Mouse (Mus musculus): Measurements from ENCODE around the gene Zfp691.

GRCm38 (mm10) chr4:119173851-119174453, at the start of gene Zfp691:
- no peak for TF ChIP-seq CTCF (IDR thresholded peaks at IDR 0.05 in 2 of 3, conservative IDR thresholded peaks at IDR 0.05 in 1 of 3; ENCODE audit: control insufficient read depth in 1 of 3, insufficient read depth in 1 of 3, low read depth in 2 of 3, low read length in 3 of 3, poor library complexity in 1 of 3, severe bottlenecking in 1 of 3)
- no peak for TF ChIP-seq GATA1 (IDR thresholded peaks at IDR 0.05; ENCODE audit: low read depth, low read length)
- peak; percentile 94 for TF ChIP-seq CHD2 (IDR thresholded peaks at IDR 0.05; ENCODE audit: low read length)
- TF ChIP-seq MAX (IDR thresholded peaks at IDR 0.05; ENCODE audit: low read length) = peak; percentile 44
- no peak for TF ChIP-seq MEF2A (IDR thresholded peaks at IDR 0.05; ENCODE audit: extremely low read depth, insufficient replicate concordance, low read depth, low read length, poor library complexity, severe bottlenecking)
- TF ChIP-seq MAFK (IDR thresholded peaks at IDR 0.05; ENCODE audit: borderline replicate concordance, low read depth, low read length) = no peak
- TF ChIP-seq CHD1 (IDR thresholded peaks at IDR 0.05; ENCODE audit: low read depth, low read length) = no peak
- TF ChIP-seq ZNF384 (IDR thresholded peaks at IDR 0.05; ENCODE audit: low read depth, low read length) = 0 out of 2 replicates have a peak, but pooled peaks have one; percentile 9
- TF ChIP-seq KAT2A (conservative IDR thresholded peaks at IDR 0.05; ENCODE audit: low read depth, low read length) = peak; percentile 96
